Mouse (Mus musculus): ENCODE data around the gene Max. TPM values are rescaled to one million over a fixed set of nuclear protein-coding genes. Genes with fewer than 3 reads are reported as not detected.

The Max gene
- total and polyA plus RNA-seq, 3 experiments: 48.2 to 356 (median 164) TPM

DNA sequence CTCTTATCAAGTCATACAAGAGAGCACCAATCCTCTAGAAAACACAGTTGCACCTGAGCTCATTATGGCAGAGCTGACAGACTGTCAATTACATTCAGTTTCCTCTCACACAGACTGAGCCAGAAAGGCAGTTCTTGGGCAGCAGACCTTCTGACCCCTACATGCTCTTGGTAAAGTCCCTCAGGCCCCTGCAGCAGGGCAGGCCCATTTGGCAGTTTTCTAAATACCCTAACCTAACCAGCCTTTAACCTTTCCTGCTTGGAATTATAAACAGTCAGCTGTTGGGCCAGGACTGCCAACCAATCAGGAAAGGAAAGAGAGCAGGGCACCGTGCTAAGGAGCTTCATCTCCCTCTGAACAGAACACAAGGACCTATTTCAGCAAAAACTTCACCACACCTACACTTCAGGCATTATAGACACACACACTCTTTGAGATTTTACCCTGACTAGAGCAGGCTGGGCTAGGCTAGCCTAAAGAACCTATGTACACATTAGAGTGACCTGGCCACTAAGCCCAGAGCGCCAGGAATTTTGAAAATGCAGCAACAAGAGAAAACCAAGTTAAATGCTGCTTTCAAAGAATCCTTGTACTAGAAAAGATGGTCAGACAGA lies 8.1 kb downstream of the Max start:
- Histone ChIP-seq H3K27ac (ENCODE audit: control insufficient read depth, low read depth, low read length) (no peak overlapping the region), H3K4me3 (ENCODE audit: control insufficient read depth in 1 of 2, insufficient read depth in 1 of 2, low read depth in 2 of 2, low read length in 2 of 2) (no peak overlapping the region), H3K4me1 (ENCODE audit: control insufficient read depth in 1 of 2, insufficient read depth in 2 of 2, low read length in 2 of 2) (peaks cover 6 to 8% of the 10 kb centered on the region in 2 experiments), H3K36me3 (ENCODE audit: control insufficient read depth in 1 of 2, insufficient read depth in 2 of 2, low read length in 2 of 2) (peaks cover 32 to 49% of the 10 kb centered on the region in 2 experiments), H3K9me3 (replicated peaks; ENCODE audit: insufficient read depth, low read length) (no peaks in the 10 kb centered on the region), H3K79me2 (ENCODE audit: control insufficient read depth, insufficient read depth, low read length, poor library complexity) (peaks cover 35% of the 10 kb centered on the region), H3K9ac (ENCODE audit: control insufficient read depth, low read depth, low read length, poor library complexity, severe bottlenecking) (no peak overlapping the region), H3K27me3 (ENCODE audit: control insufficient read depth in 1 of 2, insufficient read depth in 2 of 2, low read length in 2 of 2) (no peaks in the 10 kb centered on the region)
- TF ChIP-seq EP300 (IDR thresholded peaks at IDR 0.05; ENCODE audit: low read depth in 1 of 2, low read length in 2 of 2) (no peak), BHLHE40 (IDR thresholded peaks at IDR 0.05; ENCODE audit: borderline replicate concordance, low read depth, low read length) (no peak)
- DNase-seq (ENCODE audit: low read depth, low spot score): no peak

DNA sequence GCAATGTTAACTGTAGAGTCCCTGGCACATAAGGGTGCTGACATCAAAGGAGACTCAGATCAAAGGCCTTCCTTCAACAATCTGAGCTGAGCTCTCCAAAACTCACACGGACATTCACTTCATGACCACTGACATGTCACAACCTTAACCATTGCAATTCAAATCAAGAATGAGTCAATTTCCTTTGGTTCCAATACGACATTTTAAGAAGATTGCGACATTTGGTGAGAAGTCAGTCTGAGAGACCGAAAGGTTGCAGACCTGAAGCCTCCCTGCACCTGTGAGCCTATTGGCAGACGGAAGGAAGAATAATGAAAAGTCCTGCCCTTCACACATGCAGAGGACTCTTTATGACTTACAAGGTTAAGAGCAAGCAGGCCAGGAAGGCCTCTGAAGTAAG lies 11.7 kb downstream of the Max start:
- H3K4me3 ChIP-seq (ENCODE audit: control insufficient read depth in 1 of 2, insufficient read depth in 1 of 2, low read depth in 2 of 2, low read length in 2 of 2): no peak overlapping the region
- H3K9ac ChIP-seq (ENCODE audit: control insufficient read depth, low read depth, low read length, poor library complexity, severe bottlenecking): no peak overlapping the region
- H3K79me2 ChIP-seq (ENCODE audit: control insufficient read depth, insufficient read depth, low read length, poor library complexity): peaks cover 11% of the 10 kb centered on the region
- no peak overlapping the region for H3K27ac ChIP-seq (ENCODE audit: control insufficient read depth, low read depth, low read length)
- TF ChIP-seq GABPA (IDR thresholded peaks at IDR 0.05; ENCODE audit: low read depth, low read length) (no peak), POLR2AphosphoS5 (IDR thresholded peaks at IDR 0.05; ENCODE audit: borderline replicate concordance, low read depth, low read length) (no peak), UBTF (IDR thresholded peaks at IDR 0.05; ENCODE audit: borderline replicate concordance, insufficient read depth, low read depth, low read length) (no peak), SIN3A (IDR thresholded peaks at IDR 0.05; ENCODE audit: low read length) (no peak), POLR2A (IDR thresholded peaks at IDR 0.05; ENCODE audit: control insufficient read depth in 1 of 2, insufficient read depth in 1 of 2, low read depth in 1 of 2, low read length in 2 of 2, poor library complexity in 1 of 2) (0 out of 4 replicates have a peak, but pooled peaks of 1 of the 2 experiments have one; percentile 15), MAX (IDR thresholded peaks at IDR 0.05; ENCODE audit: low read length) (no peak)
- peaks cover 0 to 4% of the 10 kb centered on the region in 2 experiments; a peak in 2 of 4 replicates for H3K4me1 ChIP-seq (ENCODE audit: control insufficient read depth in 1 of 2, insufficient read depth in 2 of 2, low read length in 2 of 2)
- DNase-seq (ENCODE audit: low read depth, low spot score): no peak
- no peaks in the 10 kb centered on the region for H3K9me3 ChIP-seq (replicated peaks; ENCODE audit: insufficient read depth, low read length)
- no peaks in the 10 kb centered on the region for H3K27me3 ChIP-seq (ENCODE audit: control insufficient read depth in 1 of 2, insufficient read depth in 2 of 2, low read length in 2 of 2)
- peaks cover 15 to 54% of the 10 kb centered on the region in 2 experiments for H3K36me3 ChIP-seq (ENCODE audit: control insufficient read depth in 1 of 2, insufficient read depth in 2 of 2, low read length in 2 of 2)

DNA sequence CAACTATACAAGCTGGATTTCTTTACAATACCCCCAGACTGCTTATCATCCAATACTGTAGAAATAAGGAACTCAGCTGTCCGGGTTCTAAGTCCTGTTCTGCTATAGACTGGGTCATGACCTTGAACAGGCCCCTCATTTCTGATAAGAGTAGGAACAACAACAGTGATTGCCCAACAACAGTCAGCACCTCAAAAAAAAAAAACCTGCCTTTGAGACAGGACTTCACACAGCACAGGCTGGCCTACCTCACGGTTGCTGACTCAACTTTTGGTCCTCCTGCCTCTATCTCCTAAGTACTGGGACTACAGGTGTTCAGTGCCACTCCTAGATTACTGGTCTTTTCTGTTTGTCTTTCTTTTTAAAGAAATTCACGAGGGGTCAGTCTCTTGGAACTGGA lies 13.2 kb downstream of the Max start:
- DNase-seq (ENCODE audit: low read depth, low spot score): peak; percentile 25
- H3K4me1 ChIP-seq (ENCODE audit: control insufficient read depth in 1 of 2, insufficient read depth in 2 of 2, low read length in 2 of 2): peaks cover 0 to 1% of the 10 kb centered on the region in 2 experiments; a peak in 1 of 4 replicates
- no peak overlapping the region for H3K4me3 ChIP-seq (ENCODE audit: control insufficient read depth in 1 of 2, insufficient read depth in 1 of 2, low read depth in 2 of 2, low read length in 2 of 2)
- no peak overlapping the region for H3K27ac ChIP-seq (ENCODE audit: control insufficient read depth, low read depth, low read length)
- H3K36me3 ChIP-seq (ENCODE audit: control insufficient read depth in 1 of 2, insufficient read depth in 2 of 2, low read length in 2 of 2): peaks cover 14 to 57% of the 10 kb centered on the region in 2 experiments
- H3K79me2 ChIP-seq (ENCODE audit: control insufficient read depth, insufficient read depth, low read length, poor library complexity): peaks cover 9% of the 10 kb centered on the region
- H3K9me3 ChIP-seq (replicated peaks; ENCODE audit: insufficient read depth, low read length): no peaks in the 10 kb centered on the region
- no peak overlapping the region for H3K9ac ChIP-seq (ENCODE audit: control insufficient read depth, low read depth, low read length, poor library complexity, severe bottlenecking)
- TF ChIP-seq TAL1 (IDR thresholded peaks at IDR 0.05; ENCODE audit: low read length): no peak
- TF ChIP-seq HCFC1 (IDR thresholded peaks at IDR 0.05; ENCODE audit: low read depth, low read length): no peak
- TF ChIP-seq MXI1 (IDR thresholded peaks at IDR 0.05; ENCODE audit: low read depth, low read length): no peak
- TF ChIP-seq SIN3A (IDR thresholded peaks at IDR 0.05; ENCODE audit: low read length): 0 out of 2 replicates have a peak, but pooled peaks have one; percentile 17
- TF ChIP-seq USF2 (IDR thresholded peaks at IDR 0.05; ENCODE audit: borderline replicate concordance in 1 of 2, insufficient read depth in 1 of 2, low read depth in 1 of 2, low read length in 2 of 2): no peak
- no peak for TF ChIP-seq CHD2 (IDR thresholded peaks at IDR 0.05; ENCODE audit: low read length)
- TF ChIP-seq EP300 (IDR thresholded peaks at IDR 0.05; ENCODE audit: low read depth in 1 of 2, low read length in 2 of 2): peak in 1 of 2 experiments; percentile 27; a peak in 1 of 4 replicates
- peak; percentile 37; the same call in 1 of the 2 replicates for TF ChIP-seq ZNF384 (IDR thresholded peaks at IDR 0.05; ENCODE audit: low read depth, low read length)
- TF ChIP-seq GATA1 (IDR thresholded peaks at IDR 0.05; ENCODE audit: low read depth, low read length): peak; percentile 27; the same call in 1 of the 2 replicates
- no peaks in the 10 kb centered on the region for H3K27me3 ChIP-seq (ENCODE audit: control insufficient read depth in 1 of 2, insufficient read depth in 2 of 2, low read length in 2 of 2)

All from MEL (cell line).